Mouse (Mus musculus): Measurements from ENCODE around the gene Begain. TPM values are rescaled to one million over a fixed set of nuclear protein-coding genes. Genes with fewer than 3 reads are reported as not detected.

Begain gene
- polyA plus RNA-seq, 1 experiment from 2014 or later = 2.0 TPM

DNA sequence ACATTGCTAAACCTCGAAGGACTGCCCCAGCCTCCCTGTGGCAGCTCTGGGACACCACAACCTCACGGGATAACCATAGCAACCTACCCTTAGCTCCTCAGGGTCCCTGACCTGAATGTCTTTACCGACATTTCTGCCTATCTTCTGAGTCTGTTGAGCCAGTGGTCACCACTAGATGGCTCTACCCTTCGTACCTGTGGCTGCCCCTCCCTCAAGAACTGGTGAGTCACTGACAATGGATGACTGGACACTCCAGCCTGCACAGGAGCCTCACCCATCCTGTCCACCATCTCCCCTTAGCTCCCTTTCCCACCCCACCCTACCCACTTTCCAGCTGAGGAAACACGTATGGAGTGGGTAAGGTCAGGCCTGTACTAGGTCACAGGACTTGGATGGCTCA, 23.5 kb downstream of the Begain start:
- DNase-seq (ENCODE audit: low spot score) (peak; percentile 37), ATAC-seq (peak; percentile 66)
- Histone ChIP-seq H3K4me2 (replicated peaks; ENCODE audit: low read depth, low read length) (no peak overlapping the region), H3K9ac (replicated peaks; ENCODE audit: low read depth) (no peak overlapping the region), H3K36me3 (ENCODE audit: insufficient read depth, low read length) (no peaks in the 10 kb centered on the region), H3K27me3 (replicated peaks; ENCODE audit: insufficient read depth, low read length) (no peaks in the 10 kb centered on the region), H3K9me3 (ENCODE audit: low read length) (no peaks in the 10 kb centered on the region), H3K27ac (ENCODE audit: low read length) (no peak overlapping the region), H3K4me3 (ENCODE audit: low read depth, low read length) (no peak overlapping the region), H3K4me1 (ENCODE audit: insufficient read depth, low read depth, low read length) (no peaks in the 10 kb centered on the region)
- TF ChIP-seq CTCF (IDR thresholded peaks at IDR 0.05) (peak; percentile 62), EP300 (IDR thresholded peaks at IDR 0.05) (no peak)
- 26% methylated on average over 5 of the region's 5 CpGs for whole genome bisulfite sequencing

DNA sequence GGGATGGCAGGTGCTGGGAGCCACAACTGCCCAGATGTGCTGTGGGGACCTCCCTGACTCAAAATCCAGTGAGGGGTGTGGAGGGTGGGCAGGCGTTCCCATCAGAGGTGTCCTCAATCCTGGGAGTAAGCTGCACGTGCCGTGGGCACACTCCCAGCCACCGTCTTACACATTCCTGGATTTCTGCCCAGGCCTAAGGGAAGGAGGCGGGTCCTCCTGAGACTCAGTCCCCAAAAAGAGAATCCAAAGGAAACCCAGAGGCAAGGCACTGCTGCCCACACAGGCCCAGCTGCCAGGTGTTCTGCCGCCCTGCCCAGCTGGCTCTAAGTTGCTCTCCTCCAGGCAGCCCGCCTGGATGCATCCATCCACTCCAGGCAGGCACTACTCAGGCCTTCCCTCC, 28.7 kb downstream of the Begain start:
- H3K4me1 ChIP-seq (ENCODE audit: insufficient read depth, low read depth, low read length) = no peaks in the 10 kb centered on the region
- no peak overlapping the region for H3K4me3 ChIP-seq (ENCODE audit: low read depth, low read length)
- no peak overlapping the region for H3K27ac ChIP-seq (ENCODE audit: low read length)
- no peak for TF ChIP-seq EP300 (IDR thresholded peaks at IDR 0.05)
- no peak for TF ChIP-seq CTCF (IDR thresholded peaks at IDR 0.05)
- ATAC-seq = no peak
- no peak overlapping the region for H3K9ac ChIP-seq (replicated peaks; ENCODE audit: low read depth)
- H3K4me2 ChIP-seq (replicated peaks; ENCODE audit: low read depth, low read length) = no peak overlapping the region
- no peaks in the 10 kb centered on the region for H3K36me3 ChIP-seq (ENCODE audit: insufficient read depth, low read length)
- 33% methylated on average over 6 of the region's 7 CpGs for WGBS
- no peak for DNase-seq (ENCODE audit: low spot score)
- H3K27me3 ChIP-seq (replicated peaks; ENCODE audit: insufficient read depth, low read length) = no peaks in the 10 kb centered on the region
- no peaks in the 10 kb centered on the region for H3K9me3 ChIP-seq (ENCODE audit: low read length)

DNA sequence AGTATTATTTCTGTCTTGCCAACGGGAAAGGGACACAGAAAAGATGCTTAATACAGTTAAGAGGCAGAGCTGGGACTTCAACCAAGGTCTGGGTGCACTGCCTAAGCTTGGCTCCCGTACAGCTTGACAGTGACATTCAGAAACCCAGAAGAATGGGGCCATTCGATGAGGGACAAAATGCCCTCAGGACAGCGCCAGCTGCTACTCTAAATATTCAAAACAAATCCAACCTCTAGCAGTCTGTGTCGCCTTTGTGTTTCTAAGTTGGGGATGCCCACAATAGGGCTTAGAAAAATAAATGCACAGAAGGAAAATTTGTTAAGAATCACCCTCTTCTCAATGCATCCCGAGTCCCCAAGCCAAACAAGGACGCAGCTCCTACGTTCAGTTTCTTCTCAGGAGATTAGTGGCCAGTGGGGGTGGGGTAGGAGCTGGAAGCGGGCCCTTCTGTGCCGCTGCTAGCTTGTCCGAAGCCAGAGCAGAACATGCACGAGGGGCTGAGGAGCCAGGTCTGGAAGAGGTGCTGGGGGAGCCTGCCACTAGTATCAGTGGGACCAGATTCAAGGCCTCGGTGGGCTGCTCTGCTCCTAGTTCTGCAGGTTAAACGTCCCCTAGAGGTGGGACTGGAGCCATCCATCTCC, 29.7 kb downstream of the Begain start:
- 44% methylated on average over 14 of the region's 14 CpGs for WGBS

DNA sequence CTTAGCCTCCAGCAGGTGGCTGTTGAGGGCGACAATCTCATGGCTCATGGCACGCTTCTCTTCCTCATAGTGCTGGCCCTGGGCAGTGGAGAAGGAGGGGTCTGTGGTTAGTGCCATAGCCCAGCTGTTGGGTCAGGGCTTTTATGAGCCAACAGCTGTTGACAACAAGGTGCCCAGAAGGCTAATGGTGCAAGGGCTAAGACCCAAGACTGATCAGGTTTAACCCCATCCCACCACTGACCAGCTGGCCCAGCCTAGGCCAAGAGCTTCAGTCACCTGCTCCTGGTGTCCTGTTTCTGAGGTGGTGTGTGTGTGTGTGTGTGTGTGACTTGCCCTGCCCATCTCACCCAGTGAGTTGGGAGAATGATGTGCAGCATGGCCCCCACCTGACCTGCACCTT, 31.0 kb downstream of the Begain start:
- no peak overlapping the region for H3K9ac ChIP-seq (replicated peaks; ENCODE audit: low read depth)
- H3K4me3 ChIP-seq (ENCODE audit: low read depth, low read length) = no peak overlapping the region
- H3K27ac ChIP-seq (ENCODE audit: low read length) = no peak overlapping the region
- no peak for ATAC-seq
- H3K4me2 ChIP-seq (replicated peaks; ENCODE audit: low read depth, low read length) = no peak overlapping the region
- no peaks in the 10 kb centered on the region for H3K27me3 ChIP-seq (replicated peaks; ENCODE audit: insufficient read depth, low read length)
- DNase-seq (ENCODE audit: low spot score) = no peak
- 96% methylated on average over 2 of the region's 2 CpGs for WGBS
- no peaks in the 10 kb centered on the region for H3K36me3 ChIP-seq (ENCODE audit: insufficient read depth, low read length)
- H3K9me3 ChIP-seq (ENCODE audit: low read length) = no peaks in the 10 kb centered on the region
- TF ChIP-seq CTCF (IDR thresholded peaks at IDR 0.05) (no peak), EP300 (IDR thresholded peaks at IDR 0.05) (no peak)
- no peaks in the 10 kb centered on the region for H3K4me1 ChIP-seq (ENCODE audit: insufficient read depth, low read depth, low read length)

More for the DNA sequence above, 29.7 kb downstream of the Begain start:
- ATAC-seq (no peak), DNase-seq (ENCODE audit: low spot score) (no peak)
- Histone ChIP-seq H3K9ac (replicated peaks; ENCODE audit: low read depth) (no peak overlapping the region), H3K4me1 (ENCODE audit: insufficient read depth, low read depth, low read length) (no peaks in the 10 kb centered on the region), H3K4me2 (replicated peaks; ENCODE audit: low read depth, low read length) (no peak overlapping the region), H3K36me3 (ENCODE audit: insufficient read depth, low read length) (no peaks in the 10 kb centered on the region), H3K4me3 (ENCODE audit: low read depth, low read length) (no peak overlapping the region), H3K9me3 (ENCODE audit: low read length) (no peaks in the 10 kb centered on the region), H3K27ac (ENCODE audit: low read length) (no peak overlapping the region), H3K27me3 (replicated peaks; ENCODE audit: insufficient read depth, low read length) (no peaks in the 10 kb centered on the region)
- TF ChIP-seq CTCF (IDR thresholded peaks at IDR 0.05) = no peak
- TF ChIP-seq EP300 (IDR thresholded peaks at IDR 0.05) = no peak

DNA sequence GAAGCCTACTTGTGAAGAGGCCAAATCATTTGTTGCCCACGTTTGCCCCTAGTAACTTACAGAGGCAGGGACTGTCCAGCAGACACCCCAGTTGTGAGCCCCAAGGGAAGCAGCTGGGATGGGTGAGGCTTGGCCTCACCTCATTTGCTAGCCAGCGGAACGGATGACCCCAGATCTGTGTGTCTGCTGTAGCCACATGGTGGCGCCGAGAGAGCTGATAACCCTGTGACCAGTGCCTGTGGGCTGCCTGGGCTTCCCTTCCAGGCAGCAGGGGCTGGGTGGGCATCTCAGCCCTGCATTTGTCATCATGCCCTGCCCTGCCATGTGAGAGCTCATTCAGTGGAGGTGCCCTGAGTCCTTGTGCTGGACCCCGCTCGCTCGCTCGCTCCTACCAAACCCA, 44.2 kb downstream of the Begain start:
- no peaks in the 10 kb centered on the region for H3K27me3 ChIP-seq (replicated peaks; ENCODE audit: insufficient read depth, low read length)
- no peaks in the 10 kb centered on the region for H3K9me3 ChIP-seq (ENCODE audit: low read length)
- no peak overlapping the region for H3K4me3 ChIP-seq (ENCODE audit: low read depth, low read length)
- no peak overlapping the region for H3K27ac ChIP-seq (ENCODE audit: low read length)
- no peak for TF ChIP-seq EP300 (IDR thresholded peaks at IDR 0.05)
- peak; percentile 43 for TF ChIP-seq CTCF (IDR thresholded peaks at IDR 0.05)
- DNase-seq (ENCODE audit: low spot score) (no peak), ATAC-seq (no peak)
- no peak overlapping the region for H3K9ac ChIP-seq (replicated peaks; ENCODE audit: low read depth)
- no peak overlapping the region for H3K4me2 ChIP-seq (replicated peaks; ENCODE audit: low read depth, low read length)
- 67% methylated on average over 9 of the region's 9 CpGs for WGBS
- no peaks in the 10 kb centered on the region for H3K4me1 ChIP-seq (ENCODE audit: insufficient read depth, low read depth, low read length)
- no peaks in the 10 kb centered on the region for H3K36me3 ChIP-seq (ENCODE audit: insufficient read depth, low read length)

DNA sequence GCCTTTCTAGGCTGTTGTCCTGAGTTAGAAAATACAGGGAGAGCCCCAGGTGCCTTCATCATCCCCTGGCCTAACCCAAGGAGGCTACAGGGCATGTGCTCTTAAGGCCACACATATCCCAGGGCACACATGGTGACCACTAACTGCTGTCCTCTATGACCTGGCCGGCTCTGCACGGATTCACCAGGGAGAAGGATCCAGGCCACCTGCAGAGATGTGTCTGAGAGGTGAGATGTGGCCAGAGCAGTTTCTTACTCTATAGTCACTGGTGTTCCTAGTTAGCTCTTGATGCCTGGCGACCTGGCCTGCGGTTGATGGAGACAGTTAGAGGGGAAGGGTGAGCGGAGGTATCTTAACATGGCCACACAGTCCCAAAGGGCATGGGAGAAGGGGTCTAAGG, 45.1 kb downstream of the Begain start:
- no peak for DNase-seq (ENCODE audit: low spot score)
- H3K36me3 ChIP-seq (ENCODE audit: insufficient read depth, low read length) = no peaks in the 10 kb centered on the region
- no peak overlapping the region for H3K27ac ChIP-seq (ENCODE audit: low read length)
- H3K4me3 ChIP-seq (ENCODE audit: low read depth, low read length) = no peak overlapping the region
- H3K4me2 ChIP-seq (replicated peaks; ENCODE audit: low read depth, low read length) = no peak overlapping the region
- no peaks in the 10 kb centered on the region for H3K9me3 ChIP-seq (ENCODE audit: low read length)
- H3K9ac ChIP-seq (replicated peaks; ENCODE audit: low read depth) = no peak overlapping the region
- no peak for ATAC-seq
- H3K27me3 ChIP-seq (replicated peaks; ENCODE audit: insufficient read depth, low read length) = no peaks in the 10 kb centered on the region
- no peak for TF ChIP-seq EP300 (IDR thresholded peaks at IDR 0.05)
- no peak for TF ChIP-seq CTCF (IDR thresholded peaks at IDR 0.05)
- H3K4me1 ChIP-seq (ENCODE audit: insufficient read depth, low read depth, low read length) = no peaks in the 10 kb centered on the region
- WGBS = 81% methylated on average over 5 of the region's 5 CpGs
